Mouse (Mus musculus) olfactory bulb, adult 2 months (tissue): ENCODE data around the gene 2210011C24Rik.

Experiments
- CTCF ChIP-seq: fragments of 200-500 bp; IDR thresholded peaks from 2 replicates; pipeline ENCODE4 v1.5.1; 2012; ENCODE audit warnings: low read depth, mild to moderate bottlenecking, low read length, moderate library complexity; ENCODE audit not compliant: insufficient read depth
- POLR2A ChIP-seq: fragments of 200-500 bp; IDR thresholded peaks from 2 replicates; pipeline ENCODE4 v1.6.1; 2012; ENCODE audit warnings: mild to moderate bottlenecking, low read depth, low read length, moderate library complexity; ENCODE audit not compliant: insufficient read depth

- TF ChIP-seq CTCF, result no peak
- no peak for TF ChIP-seq POLR2A
Measured at GRCm38 (mm10) chr8:83995973-83996372, 16.0 kb downstream of the 2210011C24Rik start.
